Comparison of ENCODE assay signal across 15 mouse cellular contexts in genomic region chr16:60815628-60816414, GRCm38 (mm10).
DNase-seq lines count a peak whose midpoint lies in the region; ATAC-seq and TF ChIP-seq lines count a peak whose summit lies in the region.
"Had no signal": no experiment of that assay in that cellular context is flagged by ENCODE, and none has a peak within 500 bp of the region (broad histone marks: within the 10 kb centered on the region; RNA-seq: fewer than 3 reads in every experiment).

No protein-coding gene starts in this region.

- peak; percentile 39; the same call in 1 of the 2 replicates for ATAC-seq in forebrain, embryonic 12.5 days (ENCODE audit: low FRiP score)
- peak; percentile 81 for ATAC-seq in hindbrain, postnatal 0 days

- TF ChIP-seq POLR2A in thymus, adult 2 months (IDR thresholded peaks at IDR 0.05; ENCODE audit: control insufficient read depth, extremely low read depth, insufficient read depth, low read length, poor library complexity): no peak

- no peak overlapping the region for H3K9ac ChIP-seq in forebrain, embryonic 12.5 days
- no peak overlapping the region for H3K9ac ChIP-seq in hindbrain, postnatal 0 days (replicated peaks; ENCODE audit: low read length)
- H3K9ac ChIP-seq: lung, embryonic 15.5 days had no signal

- TF ChIP-seq CTCF in hindbrain, postnatal 0 days (IDR thresholded peaks at IDR 0.05; ENCODE audit: low read depth): no peak
- no peak for TF ChIP-seq CTCF in thymus, adult 2 months (IDR thresholded peaks at IDR 0.05; ENCODE audit: borderline replicate concordance, control insufficient read depth, extremely low read depth, insufficient read depth, low read length, poor library complexity)

- DNase-seq in forebrain, embryonic 10.5 days (ENCODE audit: extremely low spot score, low spot score): no peak
- peak; percentile 2 for DNase-seq in right cerebral cortex, postnatal 25 days
- no peak for DNase-seq in right cerebral cortex, postnatal 10 days (ENCODE audit: low spot score in 2 of 2)
- DNase-seq in hindbrain, postnatal 0 days (ENCODE audit: low spot score): peak; percentile 53
- DNase-seq in telencephalon, adult 2 months (ENCODE audit: low read depth, low spot score): peak; percentile 35
- DNase-seq in spleen, adult 12 weeks (ENCODE audit: low spot score): no peak
- no peak for DNase-seq in thymus, adult 2 months
- DNase-seq: adrenal gland, adult 8-10 months; cerebellum, postnatal 25 days; heart, adult 18-20 months; kidney, adult 18-20 months; kidney, postnatal 25 days had no signal

- H3K27ac ChIP-seq in forebrain, embryonic 12.5 days: no peak overlapping the region
- H3K27ac ChIP-seq in forebrain, embryonic 10.5 days: no peak overlapping the region
- H3K27ac ChIP-seq in hindbrain, postnatal 0 days: no peak overlapping the region
- H3K27ac ChIP-seq in thymus, adult 2 months (ENCODE audit: control insufficient read depth, insufficient read depth, low read length): no peak overlapping the region
- H3K27ac ChIP-seq: lung, embryonic 15.5 days had no signal

- no peak overlapping the region for H3K4me2 ChIP-seq in forebrain, embryonic 12.5 days
- H3K4me2 ChIP-seq in hindbrain, postnatal 0 days (ENCODE audit: low read depth, low read length): no peak overlapping the region
- H3K4me2 ChIP-seq: liver, embryonic 11.5 days; lung, embryonic 15.5 days had no signal

- H3K9me3 ChIP-seq in forebrain, embryonic 12.5 days: no peaks in the 10 kb centered on the region
- H3K9me3 ChIP-seq in forebrain, embryonic 10.5 days: no peaks in the 10 kb centered on the region
- H3K9me3 ChIP-seq in hindbrain, postnatal 0 days (ENCODE audit: low read length): no peaks in the 10 kb centered on the region
- H3K9me3 ChIP-seq: lung, embryonic 15.5 days had no signal

- H3K36me3 ChIP-seq in forebrain, embryonic 12.5 days (replicated peaks): no peaks in the 10 kb centered on the region
- H3K36me3 ChIP-seq in forebrain, embryonic 10.5 days (replicated peaks): no peaks in the 10 kb centered on the region
- H3K36me3 ChIP-seq in hindbrain, postnatal 0 days (ENCODE audit: insufficient read depth, low read length): no peaks in the 10 kb centered on the region
- no peaks in the 10 kb centered on the region for H3K36me3 ChIP-seq in thymus, adult 2 months (ENCODE audit: control insufficient read depth, insufficient read depth, low read length)
- H3K36me3 ChIP-seq: lung, embryonic 15.5 days had no signal

- 59% methylated on average over 5 of the region's 5 CpGs for WGBS in forebrain, embryonic 12.5 days
- 78% methylated on average over 5 of the region's 5 CpGs for WGBS in forebrain, embryonic 10.5 days
- WGBS in hindbrain, postnatal 0 days: 20% methylated on average over 5 of the region's 5 CpGs
- WGBS in thymus, adult 2 months: 74% methylated on average over 5 of the region's 5 CpGs

- no peak overlapping the region for H3K4me3 ChIP-seq in forebrain, embryonic 12.5 days (replicated peaks)
- no peak overlapping the region for H3K4me3 ChIP-seq in forebrain, embryonic 10.5 days
- H3K4me3 ChIP-seq in hindbrain, postnatal 0 days (ENCODE audit: low read length): no peak overlapping the region
- no peak overlapping the region for H3K4me3 ChIP-seq in thymus, adult 2 months (ENCODE audit: control insufficient read depth, insufficient read depth, low read length)
- H3K4me3 ChIP-seq: lung, embryonic 15.5 days had no signal

- H3K27me3 ChIP-seq in forebrain, embryonic 12.5 days: no peaks in the 10 kb centered on the region
- no peaks in the 10 kb centered on the region for H3K27me3 ChIP-seq in forebrain, embryonic 10.5 days (ENCODE audit: poor library complexity, severe bottlenecking)
- no peaks in the 10 kb centered on the region for H3K27me3 ChIP-seq in hindbrain, postnatal 0 days (ENCODE audit: insufficient read depth, low read length)
- no peaks in the 10 kb centered on the region for H3K27me3 ChIP-seq in thymus, adult 2 months (ENCODE audit: control insufficient read depth, insufficient read depth, low read length)
- H3K27me3 ChIP-seq: lung, embryonic 15.5 days had no signal

- no peaks in the 10 kb centered on the region for H3K4me1 ChIP-seq in forebrain, embryonic 12.5 days
- no peaks in the 10 kb centered on the region for H3K4me1 ChIP-seq in forebrain, embryonic 10.5 days
- peaks cover 3% of the 10 kb centered on the region; the same call in 1 of the 2 replicates for H3K4me1 ChIP-seq in hindbrain, postnatal 0 days (ENCODE audit: insufficient read depth, low read length)
- no peaks in the 10 kb centered on the region for H3K4me1 ChIP-seq in thymus, adult 2 months (replicated peaks; ENCODE audit: control insufficient read depth, insufficient read depth, low read length)
- H3K4me1 ChIP-seq: lung, embryonic 15.5 days had no signal

Comparison
In these comparisons a context has a peak if more than half of its experiments do, and no peak if none do; other contexts are left out.
1. DNase-seq: peak in right cerebral cortex, postnatal 25 days (single experiment), hindbrain, postnatal 0 days (single experiment) and telencephalon, adult 2 months (single experiment); none in forebrain, embryonic 10.5 days (single experiment), right cerebral cortex, postnatal 10 days (0 of 2), spleen, adult 12 weeks (single experiment) and thymus, adult 2 months (single experiment).